Mouse (Mus musculus): ENCODE measurements around the gene Tmod1. TPM values are rescaled to one million over a fixed set of nuclear protein-coding genes. Genes with fewer than 3 reads are reported as not detected.

Tmod1 gene
- polyA plus RNA-seq, 2 experiments from 2014 or later, result 2.0 to 4.2 TPM

GRCm38 (mm10) chr4:46089524-46090125 lies 50.9 kb downstream of the Tmod1 start:
- ATAC-seq, result no peak

GRCm38 (mm10) chr4:46092429-46093076 lies 53.8 kb downstream of the Tmod1 start:
- ATAC-seq, result no peak

GRCm38 (mm10) chr4:46094916-46095825 lies 56.4 kb downstream of the Tmod1 start:
- peak; percentile 84 for ATAC-seq

- ATAC-seq, result no peak
Measured at GRCm38 (mm10) chr4:46095826-46096159, 57.1 kb downstream of the Tmod1 start.

GRCm38 (mm10) chr4:46096546-46096945 lies 57.8 kb downstream of the Tmod1 start:
- no peak for ATAC-seq

- ATAC-seq, result peak; percentile 22
Measured at GRCm38 (mm10) chr4:46097591-46097990, 58.9 kb downstream of the Tmod1 start.

GRCm38 (mm10) chr4:46099132-46099531 lies 60.4 kb downstream of the Tmod1 start:
- ATAC-seq, result no peak

GRCm38 (mm10) chr4:46100539-46100938 lies 61.8 kb downstream of the Tmod1 start:
- ATAC-seq, result no peak

GRCm38 (mm10) chr4:46101211-46101711 lies 62.5 kb downstream of the Tmod1 start:
- ATAC-seq, result no peak

- ATAC-seq, result no peak
Measured at GRCm38 (mm10) chr4:46102078-46102769, 63.5 kb downstream of the Tmod1 start.

- no peak for ATAC-seq
Measured at GRCm38 (mm10) chr4:46110084-46110483, 71.3 kb downstream of the Tmod1 start.

- ATAC-seq, result no peak
Measured at GRCm38 (mm10) chr4:46111361-46111760, 72.6 kb downstream of the Tmod1 start.

GRCm38 (mm10) chr4:46115308-46115707 lies 76.6 kb downstream of the Tmod1 start:
- ATAC-seq, result no peak

- no peak for ATAC-seq
Measured at GRCm38 (mm10) chr4:46116544-46117175, 77.9 kb downstream of the Tmod1 start.

- no peak for ATAC-seq
Measured at GRCm38 (mm10) chr4:46117536-46117935, 78.8 kb downstream of the Tmod1 start.

- no peak for ATAC-seq
Measured at GRCm38 (mm10) chr4:46119514-46120094, 80.9 kb downstream of the Tmod1 start.

- no peak for ATAC-seq
Measured at GRCm38 (mm10) chr4:46120767-46121166, 82.0 kb downstream of the Tmod1 start.

- ATAC-seq, result no peak
Measured at GRCm38 (mm10) chr4:46123358-46123757, 84.6 kb downstream of the Tmod1 start.

GRCm38 (mm10) chr4:46126541-46126940 lies 87.8 kb downstream of the Tmod1 start:
- peak; percentile 88 for ATAC-seq

GRCm38 (mm10) chr4:46129311-46130004 lies 90.7 kb downstream of the Tmod1 start:
- ATAC-seq, result no peak

- peak; percentile 70 for ATAC-seq
Measured at GRCm38 (mm10) chr4:46130221-46130620, 91.5 kb downstream of the Tmod1 start.
